Mouse (Mus musculus) heart, postnatal 0 days (tissue): ENCODE measurements around the gene Cracr2a. TPM values are rescaled to one million over a fixed set of nuclear protein-coding genes. Genes with fewer than 3 reads are reported as not detected.

Source experiments
- ATAC-seq: fragments of 200-750 bp; cut with Nextera tagmentation; 2 replicates; pipeline ENCODE4 v1.8.0; 2017; ENCODE audit warnings: low read depth, moderate number of reproducible peaks, moderate library complexity; ENCODE audit not compliant: insufficient read depth
- DNase-seq: peaks from one replicate; pipeline ENCODE4 v3.0.0-alpha.2; 2016; ENCODE audit warnings: low spot score
- H3K27ac ChIP-seq: fragments of 300-500 bp; sonication (generic); 2 replicates; pipeline ENCODE4 v1.5.1; 2014; ENCODE audit warnings: low read depth, mild to moderate bottlenecking
- H3K27me3 ChIP-seq: fragments of 300-500 bp; sonication (generic); 2 replicates; pipeline ENCODE4 v1.6.1; 2014; ENCODE audit warnings: low read length, mixed read lengths; ENCODE audit not compliant: control insufficient read depth, insufficient read depth
- H3K36me3 ChIP-seq: fragments of 300-500 bp; sonication (generic); replicated peaks from 2 replicates; pipeline ENCODE4 v1.6.1; 2014; ENCODE audit warnings: low read length, mixed read lengths; ENCODE audit not compliant: control insufficient read depth, insufficient read depth
- H3K4me1 ChIP-seq: fragments of 300-500 bp; sonication (generic); 2 replicates; pipeline ENCODE4 v1.6.1; 2014; ENCODE audit warnings: antibody characterized with exemption; ENCODE audit not compliant: control insufficient read depth, insufficient read depth
- H3K4me2 ChIP-seq: fragments of 300-500 bp; sonication (generic); 2 replicates; pipeline ENCODE4 v1.6.1; 2014; ENCODE audit warnings: low read depth, mild to moderate bottlenecking, low read length, moderate library complexity
- H3K4me3 ChIP-seq: fragments of 300-500 bp; sonication (generic); 2 replicates; pipeline ENCODE4 v1.5.1; 2014; ENCODE audit warnings: low read depth, low read length
- H3K9ac ChIP-seq: fragments of 300-500 bp; sonication (generic); replicated peaks from 2 replicates; pipeline ENCODE4 v1.6.1; 2014; ENCODE audit warnings: low read depth, low read length, mixed read lengths
- H3K9me3 ChIP-seq: fragments of 300-500 bp; sonication (generic); replicated peaks from 2 replicates; pipeline ENCODE4 v1.6.1; 2016; ENCODE audit warnings: low read length; ENCODE audit not compliant: control insufficient read depth
- CTCF ChIP-seq: IDR thresholded peaks from 2 replicates; pipeline ENCODE4 v1.5.1; 2016; ENCODE audit warnings: antibody characterized with exemption, control low read depth, low read depth
- EP300 ChIP-seq: IDR thresholded peaks from 2 replicates; pipeline ENCODE4 v1.6.1; 2016; ENCODE audit warnings: antibody characterized with exemption, low read depth
- WGBS: fragments of 180-500 bp; shearing (Covaris S2); extraction: QIAGEN DNeasy Blood & Tissue Kit; methylation state at CpG from one replicate; pipeline ENCODE4 v1.1.7; 2014; 5-methylcytosine and 5-hydroxymethylcytosine counted together
- polyA plus RNA-seq: library from polyadenylated mRNA; unstranded; fragments of >200 nt; fragmentation: Nextera tagmentation; extraction: Ambion mirVana; gene quantifications from 2 replicates; pipeline ENCODE4 v1.2.1, GENCODE M21; 2015
- total RNA-seq: library from RNA; depleted of rRNA; stranded (reverse); fragments of >200 nt; gene quantifications from 2 replicates; pipeline ENCODE4 v1.2.3, GENCODE M21; 2014; ENCODE audit warnings: low replicate concordance

Cracr2a gene
- total and polyA plus RNA-seq, 2 experiments from 2014 or later, result 0.86 to 1.7 TPM

- H3K27me3 ChIP-seq, result no peaks in the 10 kb centered on the region
- no peak overlapping the region for H3K9ac ChIP-seq
- H3K9me3 ChIP-seq, result no peaks in the 10 kb centered on the region
- no peaks in the 10 kb centered on the region for H3K4me1 ChIP-seq
- WGBS, result 23% methylated on average over 9 of the region's 9 CpGs
- H3K4me2 ChIP-seq, result no peak overlapping the region
- ATAC-seq, result no peak
- DNase-seq, result no peak
- TF ChIP-seq EP300, result no peak
- TF ChIP-seq CTCF, result no peak
- no peak overlapping the region for H3K27ac ChIP-seq
- H3K36me3 ChIP-seq, result no peaks in the 10 kb centered on the region
- H3K4me3 ChIP-seq, result no peak overlapping the region
Observed at GRCm38 (mm10) chr6:127627453-127627852, 66.3 kb downstream of the Cracr2a start.

GRCm38 (mm10) chr6:127629249-127629648 is 68.1 kb downstream of the Cracr2a start:
- DNase-seq (no peak), ATAC-seq (no peak)
- no peaks in the 10 kb centered on the region for H3K36me3 ChIP-seq
- H3K27me3 ChIP-seq, result no peaks in the 10 kb centered on the region
- no peak overlapping the region for H3K27ac ChIP-seq
- H3K4me2 ChIP-seq, result no peak overlapping the region
- H3K4me1 ChIP-seq, result 0 out of 2 replicates have a peak, but pooled peaks cover 3% of the 10 kb centered on the region
- no peak overlapping the region for H3K4me3 ChIP-seq
- TF ChIP-seq EP300, result no peak
- no peak for TF ChIP-seq CTCF
- H3K9ac ChIP-seq, result no peak overlapping the region
- H3K9me3 ChIP-seq, result no peaks in the 10 kb centered on the region
- 73% methylated on average over 2 of the region's 2 CpGs for WGBS

GRCm38 (mm10) chr6:127634858-127635257 is 73.7 kb downstream of the Cracr2a start:
- no peak overlapping the region for H3K4me3 ChIP-seq
- 62% methylated on average over 2 of the region's 2 CpGs for WGBS
- ATAC-seq, result no peak

GRCm38 (mm10) chr6:127635462-127636189 is 74.5 kb downstream of the Cracr2a start:
- Histone ChIP-seq H3K36me3 (no peaks in the 10 kb centered on the region), H3K4me1 (0 out of 2 replicates have a peak, but pooled peaks cover 7% of the 10 kb centered on the region), H3K9ac (no peak overlapping the region), H3K27me3 (no peaks in the 10 kb centered on the region), H3K27ac (no peak overlapping the region), H3K4me3 (no peak overlapping the region), H3K4me2 (no peak overlapping the region), H3K9me3 (no peaks in the 10 kb centered on the region)
- DNase-seq, result no peak
- no peak for ATAC-seq
- TF ChIP-seq EP300 (no peak), CTCF (no peak)
- 65% methylated on average over 9 of the region's 9 CpGs for WGBS

More at GRCm38 (mm10) chr6:127634858-127635257, 73.7 kb downstream of the Cracr2a start:
- Histone ChIP-seq H3K4me2 (no peak overlapping the region), H3K4me1 (0 out of 2 replicates have a peak, but pooled peaks cover 7% of the 10 kb centered on the region), H3K27ac (no peak overlapping the region), H3K9me3 (no peaks in the 10 kb centered on the region), H3K27me3 (no peaks in the 10 kb centered on the region), H3K36me3 (no peaks in the 10 kb centered on the region), H3K9ac (no peak overlapping the region)
- TF ChIP-seq EP300 (no peak), CTCF (no peak)
- no peak for DNase-seq

- DNase-seq, result no peak
- H3K27ac ChIP-seq, result no peak overlapping the region
- WGBS, result 50% methylated on average over 8 of the region's 8 CpGs
- no peak for TF ChIP-seq CTCF
- no peak for TF ChIP-seq EP300
- no peaks in the 10 kb centered on the region for H3K27me3 ChIP-seq
- H3K9me3 ChIP-seq, result no peaks in the 10 kb centered on the region
- no peaks in the 10 kb centered on the region for H3K4me1 ChIP-seq
- no peak overlapping the region for H3K9ac ChIP-seq
- H3K4me2 ChIP-seq, result no peak overlapping the region
- no peaks in the 10 kb centered on the region for H3K36me3 ChIP-seq
- ATAC-seq, result no peak
- H3K4me3 ChIP-seq, result no peak overlapping the region
Observed at GRCm38 (mm10) chr6:127641077-127641801, 80.1 kb downstream of the Cracr2a start.
